Mouse (Mus musculus): ENCODE measurements around the gene Parp14. TPM values are rescaled to one million over a fixed set of nuclear protein-coding genes. Genes with fewer than 3 reads are reported as not detected.
"Not testable (repeated sequence)": the region's sequence is repeated elsewhere in the genome, so short reads cannot be mapped to it uniquely, and the experiment has no call there.

Parp14 gene
- polyA plus RNA-seq, 1 experiment from 2014 or later: 2.2 TPM

- no peaks in the 10 kb centered on the region for H3K4me1 ChIP-seq
- 86% methylated on average over 6 of the region's 6 CpGs for WGBS
- no peaks in the 10 kb centered on the region for H3K27me3 ChIP-seq
- H3K4me3 ChIP-seq (replicated peaks): no peak overlapping the region
- no peak overlapping the region for H3K9ac ChIP-seq
- no peak overlapping the region for H3K27ac ChIP-seq (replicated peaks)
- no peaks in the 10 kb centered on the region for H3K36me3 ChIP-seq
- no peaks in the 10 kb centered on the region for H3K9me3 ChIP-seq (replicated peaks)
- no peak overlapping the region for H3K4me2 ChIP-seq (replicated peaks)
- ATAC-seq (ENCODE audit: insufficient number of reproducible peaks, low FRiP score, low TSS enrichment, low read depth): no peak
Measured at GRCm38 (mm10) chr16:35903014-35903640, 31.8 kb upstream of the Parp14 start.

- no peak overlapping the region for H3K27ac ChIP-seq (replicated peaks)
- WGBS: 90% methylated on average over 3 of the region's 3 CpGs
- ATAC-seq (ENCODE audit: insufficient number of reproducible peaks, low FRiP score, low TSS enrichment, low read depth): no peak
- H3K4me1 ChIP-seq: no peaks in the 10 kb centered on the region
- H3K36me3 ChIP-seq: no peaks in the 10 kb centered on the region
- no peak overlapping the region for H3K4me3 ChIP-seq (replicated peaks)
- H3K4me2 ChIP-seq (replicated peaks): no peak overlapping the region
- H3K9me3 ChIP-seq (replicated peaks): no peaks in the 10 kb centered on the region
- no peaks in the 10 kb centered on the region for H3K27me3 ChIP-seq
- no peak overlapping the region for H3K9ac ChIP-seq
Measured at GRCm38 (mm10) chr16:35900541-35900940, 29.2 kb upstream of the Parp14 start.

DNA sequence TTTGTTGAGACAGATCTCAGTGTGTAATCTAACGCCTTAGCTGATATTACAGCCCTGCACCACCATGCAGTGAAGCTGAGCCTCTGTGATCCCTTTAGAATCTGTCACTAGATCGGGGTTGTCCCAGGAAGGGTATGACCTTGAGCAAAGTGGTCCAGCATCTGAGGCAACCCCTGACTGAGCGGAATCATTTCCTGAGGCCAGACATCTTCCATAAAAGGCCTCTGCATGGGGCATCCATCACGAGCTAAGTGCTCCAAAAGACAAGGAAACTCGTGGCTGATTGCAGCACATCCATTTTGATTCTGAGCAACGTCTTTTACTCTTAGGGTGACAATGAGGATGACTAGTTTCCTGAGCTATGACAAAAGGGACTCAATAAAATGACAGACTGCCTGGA lies 23.7 kb upstream of the Parp14 start:
- no peaks in the 10 kb centered on the region for H3K9me3 ChIP-seq (replicated peaks)
- WGBS: 72% methylated on average over 6 of the region's 6 CpGs

GRCm38 (mm10) chr16:35891603-35892002 lies 20.3 kb upstream of the Parp14 start:
- not testable (repeated sequence) for H3K9me3 ChIP-seq (replicated peaks); H3K27ac ChIP-seq (replicated peaks); ATAC-seq (ENCODE audit: insufficient number of reproducible peaks, low FRiP score, low TSS enrichment, low read depth); H3K9ac ChIP-seq; H3K27me3 ChIP-seq; H3K4me2 ChIP-seq (replicated peaks); H3K4me1 ChIP-seq; H3K36me3 ChIP-seq; H3K4me3 ChIP-seq (replicated peaks)
- WGBS: 64% methylated on average over 5 of the region's 5 CpGs

More for the DNA sequence above, 23.7 kb upstream of the Parp14 start:
- Histone ChIP-seq H3K9ac (no peak overlapping the region), H3K4me1 (no peaks in the 10 kb centered on the region), H3K4me3 (replicated peaks) (no peak overlapping the region), H3K27me3 (no peaks in the 10 kb centered on the region), H3K27ac (replicated peaks) (no peak overlapping the region), H3K36me3 (no peaks in the 10 kb centered on the region), H3K4me2 (replicated peaks) (no peak overlapping the region)
- ATAC-seq (ENCODE audit: insufficient number of reproducible peaks, low FRiP score, low TSS enrichment, low read depth): no peak

GRCm38 (mm10) chr16:35890645-35891044 lies 19.3 kb upstream of the Parp14 start:
- H3K4me3 ChIP-seq (replicated peaks): no peak overlapping the region
- 72% methylated on average over 3 of the region's 3 CpGs for WGBS
- H3K9ac ChIP-seq: no peak overlapping the region
- no peaks in the 10 kb centered on the region for H3K27me3 ChIP-seq
- no peaks in the 10 kb centered on the region for H3K4me1 ChIP-seq
- ATAC-seq (ENCODE audit: insufficient number of reproducible peaks, low FRiP score, low TSS enrichment, low read depth): no peak
- no peak overlapping the region for H3K4me2 ChIP-seq (replicated peaks)
- H3K36me3 ChIP-seq: no peaks in the 10 kb centered on the region
- no peak overlapping the region for H3K27ac ChIP-seq (replicated peaks)
- no peaks in the 10 kb centered on the region for H3K9me3 ChIP-seq (replicated peaks)

DNA sequence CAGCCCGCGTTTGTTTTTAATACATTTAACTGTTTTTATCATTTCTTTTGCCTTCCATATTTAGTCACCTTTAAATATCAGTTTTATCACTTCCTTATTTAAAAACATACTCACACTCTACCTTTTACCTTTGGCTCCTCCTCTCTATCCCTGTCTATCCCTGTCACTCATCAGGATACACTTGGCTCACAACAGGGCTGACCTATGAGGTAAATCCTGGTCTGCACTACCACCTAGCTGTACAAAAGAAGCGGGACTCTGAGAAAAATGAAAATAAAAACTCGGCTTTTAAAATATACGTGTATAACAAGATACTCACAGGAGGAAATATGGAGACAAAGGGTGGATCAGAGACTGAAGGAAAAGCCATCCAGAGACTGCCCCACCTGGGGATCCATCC lies 17.6 kb upstream of the Parp14 start:
- Histone ChIP-seq H3K4me2 (replicated peaks) (no peak overlapping the region), H3K36me3 (no peaks in the 10 kb centered on the region), H3K9me3 (replicated peaks) (no peaks in the 10 kb centered on the region), H3K9ac (no peak overlapping the region), H3K27me3 (no peaks in the 10 kb centered on the region), H3K27ac (replicated peaks) (no peak overlapping the region), H3K4me3 (replicated peaks) (no peak overlapping the region), H3K4me1 (no peaks in the 10 kb centered on the region)
- WGBS: 89% methylated on average over 5 of the region's 5 CpGs
- ATAC-seq (ENCODE audit: insufficient number of reproducible peaks, low FRiP score, low TSS enrichment, low read depth): no peak

- H3K9ac ChIP-seq: no peak overlapping the region
- no peaks in the 10 kb centered on the region for H3K4me1 ChIP-seq
- no peaks in the 10 kb centered on the region for H3K36me3 ChIP-seq
- no peak overlapping the region for H3K27ac ChIP-seq (replicated peaks)
- H3K9me3 ChIP-seq (replicated peaks): no peaks in the 10 kb centered on the region
- ATAC-seq (ENCODE audit: insufficient number of reproducible peaks, low FRiP score, low TSS enrichment, low read depth): no peak
- no peak overlapping the region for H3K4me2 ChIP-seq (replicated peaks)
- 64% methylated on average over 7 of the region's 7 CpGs for WGBS
- no peaks in the 10 kb centered on the region for H3K27me3 ChIP-seq
- H3K4me3 ChIP-seq (replicated peaks): no peak overlapping the region
Measured at GRCm38 (mm10) chr16:35888174-35888573, 16.8 kb upstream of the Parp14 start.

DNA sequence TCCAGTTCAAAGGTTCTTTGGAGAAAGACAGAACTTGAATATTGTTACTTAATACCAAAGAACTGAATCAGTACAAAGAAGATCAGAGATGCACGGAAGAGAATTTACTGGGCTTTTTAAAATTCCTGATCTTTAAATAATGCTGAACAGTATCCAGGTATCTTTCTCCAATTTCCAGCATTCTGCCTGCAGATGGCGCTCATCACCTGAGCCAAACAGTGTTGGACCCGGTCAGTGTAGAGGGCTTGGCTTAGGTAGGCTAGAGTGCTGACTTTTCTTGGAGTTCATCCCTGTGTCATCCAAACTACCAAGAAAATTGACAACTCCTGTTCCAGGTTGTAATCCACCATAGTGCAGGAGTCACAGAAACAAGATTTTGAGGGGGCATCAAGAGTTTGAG lies 3.1 kb upstream of the Parp14 start:
- Histone ChIP-seq H3K27ac (replicated peaks) (no peak overlapping the region), H3K4me1 (peaks cover 10% of the 10 kb centered on the region), H3K9me3 (replicated peaks) (no peaks in the 10 kb centered on the region), H3K9ac (no peak overlapping the region), H3K4me3 (replicated peaks) (no peak overlapping the region), H3K36me3 (no peaks in the 10 kb centered on the region), H3K27me3 (peaks cover 14% of the 10 kb centered on the region), H3K4me2 (replicated peaks) (no peak overlapping the region)
- 32% methylated on average over 3 of the region's 3 CpGs for WGBS
- ATAC-seq (ENCODE audit: insufficient number of reproducible peaks, low FRiP score, low TSS enrichment, low read depth): no peak

DNA sequence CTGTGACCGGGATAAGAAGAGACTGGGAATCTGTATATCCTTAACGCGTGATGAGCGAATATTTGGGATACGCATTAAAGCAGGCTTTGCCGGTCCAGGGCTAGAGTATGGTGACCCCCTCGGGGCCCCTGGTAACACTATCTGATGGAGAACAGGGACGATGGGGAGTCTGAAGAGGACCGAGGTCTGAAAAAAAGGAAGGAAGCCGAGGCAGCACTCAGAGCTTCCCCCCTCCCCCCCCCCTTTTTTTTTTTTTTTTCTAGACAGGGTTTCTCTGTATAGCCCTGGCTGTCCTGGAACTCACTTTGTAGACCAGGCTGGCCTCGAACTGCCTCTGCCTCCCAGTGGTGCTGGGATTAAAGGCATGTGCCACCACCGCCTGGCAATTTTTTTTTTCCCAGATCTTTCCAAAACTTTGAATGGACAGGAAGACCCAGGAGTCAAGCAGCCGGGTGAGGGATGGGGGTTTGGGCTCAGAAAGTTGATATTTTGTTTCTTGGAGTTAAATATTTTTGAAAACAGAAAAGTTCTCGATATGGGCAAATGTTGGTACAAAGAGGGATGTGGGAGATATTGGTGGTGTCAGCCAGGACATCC lies 1.2 kb upstream of the Parp14 start:
- Histone ChIP-seq H3K4me1 (peaks cover 10% of the 10 kb centered on the region), H3K4me3 (replicated peaks) (0 out of 2 replicates have a peak overlapping the region, but pooled peaks have one; percentile 59)
- WGBS: 25% methylated on average over 14 of the region's 14 CpGs

GRCm38 (mm10) chr16:35871898-35872297 lies 554 bp upstream of the Parp14 start:
- no peak overlapping the region for H3K27ac ChIP-seq (replicated peaks)
- H3K4me3 ChIP-seq (replicated peaks): peak overlapping the region; percentile 59
- H3K27me3 ChIP-seq: peaks cover 14% of the 10 kb centered on the region
- ATAC-seq (ENCODE audit: insufficient number of reproducible peaks, low FRiP score, low TSS enrichment, low read depth): 0 out of 2 replicates have a peak, but pooled peaks have one; percentile 10
- no peak overlapping the region for H3K9ac ChIP-seq
- H3K4me2 ChIP-seq (replicated peaks): peak overlapping the region; percentile 91
- no peaks in the 10 kb centered on the region for H3K36me3 ChIP-seq
- WGBS: 20% methylated on average over 12 of the region's 12 CpGs
- no peaks in the 10 kb centered on the region for H3K9me3 ChIP-seq (replicated peaks)
- H3K4me1 ChIP-seq: peaks cover 10% of the 10 kb centered on the region

More for the DNA sequence above, 1.2 kb upstream of the Parp14 start:
- Histone ChIP-seq H3K27ac (replicated peaks) (no peak overlapping the region), H3K9me3 (replicated peaks) (no peaks in the 10 kb centered on the region), H3K9ac (no peak overlapping the region), H3K4me2 (replicated peaks) (peak overlapping the region; percentile 91), H3K36me3 (no peaks in the 10 kb centered on the region), H3K27me3 (peaks cover 14% of the 10 kb centered on the region)
- no peak for ATAC-seq (ENCODE audit: insufficient number of reproducible peaks, low FRiP score, low TSS enrichment, low read depth)

- peak overlapping the region; percentile 91 for H3K4me2 ChIP-seq (replicated peaks)
- 0 out of 2 replicates have a peak, but pooled peaks have one; percentile 18 for ATAC-seq (ENCODE audit: insufficient number of reproducible peaks, low FRiP score, low TSS enrichment, low read depth)
- H3K9ac ChIP-seq: peak overlapping the region; percentile 48
- peak overlapping the region; percentile 59 for H3K4me3 ChIP-seq (replicated peaks)
- H3K27me3 ChIP-seq: peaks cover 14% of the 10 kb centered on the region
- no peaks in the 10 kb centered on the region for H3K9me3 ChIP-seq (replicated peaks)
- 2% methylated on average over 12 of the region's 12 CpGs for WGBS
- peaks cover 10% of the 10 kb centered on the region for H3K4me1 ChIP-seq
- no peak overlapping the region for H3K27ac ChIP-seq (replicated peaks)
- H3K36me3 ChIP-seq: no peaks in the 10 kb centered on the region
Measured at GRCm38 (mm10) chr16:35870581-35871047, 730 bp downstream of the Parp14 start.

- Histone ChIP-seq H3K36me3 (no peaks in the 10 kb centered on the region), H3K4me2 (replicated peaks) (no peak overlapping the region), H3K9me3 (replicated peaks) (no peaks in the 10 kb centered on the region), H3K4me1 (peaks cover 10% of the 10 kb centered on the region), H3K9ac (no peak overlapping the region), H3K27me3 (peaks cover 14% of the 10 kb centered on the region), H3K27ac (replicated peaks) (no peak overlapping the region), H3K4me3 (replicated peaks) (no peak overlapping the region)
- 60% methylated on average over 6 of the region's 6 CpGs for WGBS
- no peak for ATAC-seq (ENCODE audit: insufficient number of reproducible peaks, low FRiP score, low TSS enrichment, low read depth)
Measured at GRCm38 (mm10) chr16:35869656-35870055, 1.7 kb downstream of the Parp14 start.

Data from embryonic facial prominence, embryonic 15.5 days (tissue).